Mouse (Mus musculus) heart, postnatal 0 days (tissue): Measurements from ENCODE around the gene 3110082J24Rik. TPM values are rescaled to one million over a fixed set of nuclear protein-coding genes. Genes with fewer than 3 reads are reported as not detected.

Experiments
- ATAC-seq: fragments of 200-750 bp; cut with Nextera tagmentation; 2 replicates; pipeline ENCODE4 v1.8.0; 2017; ENCODE audit warnings: low read depth, moderate number of reproducible peaks, moderate library complexity; ENCODE audit not compliant: insufficient read depth
- DNase-seq: peaks from one replicate; pipeline ENCODE4 v3.0.0-alpha.2; 2016; ENCODE audit warnings: low spot score
- H3K27ac ChIP-seq: fragments of 300-500 bp; sonication (generic); 2 replicates; pipeline ENCODE4 v1.5.1; 2014; ENCODE audit warnings: low read depth, mild to moderate bottlenecking
- H3K27me3 ChIP-seq: fragments of 300-500 bp; sonication (generic); 2 replicates; pipeline ENCODE4 v1.6.1; 2014; ENCODE audit warnings: low read length, mixed read lengths; ENCODE audit not compliant: control insufficient read depth, insufficient read depth
- H3K36me3 ChIP-seq: fragments of 300-500 bp; sonication (generic); replicated peaks from 2 replicates; pipeline ENCODE4 v1.6.1; 2014; ENCODE audit warnings: low read length, mixed read lengths; ENCODE audit not compliant: control insufficient read depth, insufficient read depth
- H3K4me1 ChIP-seq: fragments of 300-500 bp; sonication (generic); 2 replicates; pipeline ENCODE4 v1.6.1; 2014; ENCODE audit warnings: antibody characterized with exemption; ENCODE audit not compliant: control insufficient read depth, insufficient read depth
- H3K4me2 ChIP-seq: fragments of 300-500 bp; sonication (generic); 2 replicates; pipeline ENCODE4 v1.6.1; 2014; ENCODE audit warnings: low read depth, mild to moderate bottlenecking, low read length, moderate library complexity
- H3K4me3 ChIP-seq: fragments of 300-500 bp; sonication (generic); 2 replicates; pipeline ENCODE4 v1.5.1; 2014; ENCODE audit warnings: low read depth, low read length
- H3K9ac ChIP-seq: fragments of 300-500 bp; sonication (generic); replicated peaks from 2 replicates; pipeline ENCODE4 v1.6.1; 2014; ENCODE audit warnings: low read depth, low read length, mixed read lengths
- H3K9me3 ChIP-seq: fragments of 300-500 bp; sonication (generic); replicated peaks from 2 replicates; pipeline ENCODE4 v1.6.1; 2016; ENCODE audit warnings: low read length; ENCODE audit not compliant: control insufficient read depth
- CTCF ChIP-seq: IDR thresholded peaks from 2 replicates; pipeline ENCODE4 v1.5.1; 2016; ENCODE audit warnings: antibody characterized with exemption, control low read depth, low read depth
- EP300 ChIP-seq: IDR thresholded peaks from 2 replicates; pipeline ENCODE4 v1.6.1; 2016; ENCODE audit warnings: antibody characterized with exemption, low read depth
- WGBS: fragments of 180-500 bp; shearing (Covaris S2); extraction: QIAGEN DNeasy Blood & Tissue Kit; methylation state at CpG from one replicate; pipeline ENCODE4 v1.1.7; 2014; 5-methylcytosine and 5-hydroxymethylcytosine counted together
- polyA plus RNA-seq: library from polyadenylated mRNA; unstranded; fragments of >200 nt; fragmentation: Nextera tagmentation; extraction: Ambion mirVana; gene quantifications from 2 replicates; pipeline ENCODE4 v1.2.1, GENCODE M21; 2015
- total RNA-seq: library from RNA; depleted of rRNA; stranded (reverse); fragments of >200 nt; gene quantifications from 2 replicates; pipeline ENCODE4 v1.2.3, GENCODE M21; 2014; ENCODE audit warnings: low replicate concordance

The 3110082J24Rik gene
- total and polyA plus RNA-seq, 2 experiments from 2014 or later: not detected

GRCm38 (mm10) chr5:30104841-30105667 lies 832 bp downstream of the 3110082J24Rik start, which contains the start of gene Garem2:
Gene Garem2 (plus strand): TSS chr5:30105161.
- WGBS: under 1% methylated on average over 55 of the region's 65 CpGs
- peak within 1 kb of the TSS; percentile 36 for H3K9ac ChIP-seq
- ATAC-seq: peak; percentile 33; the same call in 1 of the 2 replicates
- no peak within 1 kb of the TSS for H3K27ac ChIP-seq
- peak within 1 kb of the TSS; percentile 73 for H3K4me2 ChIP-seq
- peak within 1 kb of the TSS; percentile 48 for H3K4me3 ChIP-seq
- no peak for DNase-seq
- peaks cover 56% of the 10 kb centered on the region for H3K27me3 ChIP-seq
- TF ChIP-seq EP300 (no peak), CTCF (no peak)
- peaks cover 9% of the 10 kb centered on the region for H3K4me1 ChIP-seq
- no peaks in the 10 kb centered on the region for H3K36me3 ChIP-seq
- H3K9me3 ChIP-seq: no peaks in the 10 kb centered on the region

- Histone ChIP-seq H3K9me3 (no peaks in the 10 kb centered on the region), H3K27me3 (peaks cover 50% of the 10 kb centered on the region), H3K4me3 (peak overlapping the region; percentile 48), H3K36me3 (no peaks in the 10 kb centered on the region), H3K4me2 (peak overlapping the region; percentile 73; the same call in 1 of the 2 replicates), H3K4me1 (peaks cover 9% of the 10 kb centered on the region), H3K9ac (no peak overlapping the region), H3K27ac (no peak overlapping the region)
- no peak for ATAC-seq
- TF ChIP-seq EP300: no peak
- TF ChIP-seq CTCF: peak; percentile 50
- DNase-seq: no peak
- 5% methylated on average over 12 of the region's 12 CpGs for WGBS
Measured at GRCm38 (mm10) chr5:30104339-30104738, 1.5 kb downstream of the 3110082J24Rik start.

- Histone ChIP-seq H3K27me3 (peaks cover 49% of the 10 kb centered on the region), H3K4me2 (no peak overlapping the region), H3K4me3 (no peak overlapping the region), H3K9ac (no peak overlapping the region), H3K9me3 (no peaks in the 10 kb centered on the region), H3K4me1 (peaks cover 9% of the 10 kb centered on the region), H3K27ac (no peak overlapping the region), H3K36me3 (no peaks in the 10 kb centered on the region)
- ATAC-seq: no peak
- TF ChIP-seq CTCF (no peak), EP300 (no peak)
- DNase-seq: no peak
- WGBS: 71% methylated on average over 3 of the region's 3 CpGs
Measured at GRCm38 (mm10) chr5:30103340-30103739, 2.5 kb downstream of the 3110082J24Rik start.

GRCm38 (mm10) chr5:30098260-30098659 lies 7.6 kb downstream of the 3110082J24Rik start:
- H3K4me2 ChIP-seq: no peak overlapping the region
- WGBS: 91% methylated on average over 1 of the region's 1 CpGs
- no peak overlapping the region for H3K4me3 ChIP-seq
- H3K27ac ChIP-seq: no peak overlapping the region
- no peaks in the 10 kb centered on the region for H3K27me3 ChIP-seq
- H3K4me1 ChIP-seq: no peaks in the 10 kb centered on the region
- DNase-seq (no peak), ATAC-seq (no peak)
- H3K9me3 ChIP-seq: no peaks in the 10 kb centered on the region
- no peak overlapping the region for H3K9ac ChIP-seq
- TF ChIP-seq CTCF (no peak), EP300 (no peak)
- H3K36me3 ChIP-seq: no peaks in the 10 kb centered on the region

- H3K36me3 ChIP-seq: no peaks in the 10 kb centered on the region
- no peak for DNase-seq
- no peak for ATAC-seq
- no peak overlapping the region for H3K27ac ChIP-seq
- no peaks in the 10 kb centered on the region for H3K27me3 ChIP-seq
- no peaks in the 10 kb centered on the region for H3K9me3 ChIP-seq
- H3K4me1 ChIP-seq: no peaks in the 10 kb centered on the region
- 64% methylated on average over 6 of the region's 6 CpGs for WGBS
- no peak for TF ChIP-seq EP300
- no peak for TF ChIP-seq CTCF
- H3K4me3 ChIP-seq: no peak overlapping the region
- no peak overlapping the region for H3K9ac ChIP-seq
- H3K4me2 ChIP-seq: no peak overlapping the region
Measured at GRCm38 (mm10) chr5:30095731-30096130, 10.2 kb downstream of the 3110082J24Rik start.

GRCm38 (mm10) chr5:30094399-30094798 lies 11.5 kb downstream of the 3110082J24Rik start:
- no peak overlapping the region for H3K9ac ChIP-seq
- H3K4me3 ChIP-seq: no peak overlapping the region
- no peaks in the 10 kb centered on the region for H3K27me3 ChIP-seq
- DNase-seq (no peak), ATAC-seq (no peak)
- H3K9me3 ChIP-seq: no peaks in the 10 kb centered on the region
- H3K27ac ChIP-seq: no peak overlapping the region
- H3K36me3 ChIP-seq: no peaks in the 10 kb centered on the region
- TF ChIP-seq EP300: no peak
- TF ChIP-seq CTCF: no peak
- no peak overlapping the region for H3K4me2 ChIP-seq
- H3K4me1 ChIP-seq: no peaks in the 10 kb centered on the region
- WGBS: 62% methylated on average over 2 of the region's 2 CpGs
